Mouse (Mus musculus) heart, adult 8-10 months (tissue): ENCODE measurements around the gene A630076J17Rik. TPM values are rescaled to one million over a fixed set of nuclear protein-coding genes. Genes with fewer than 3 reads are reported as not detected.
A peak's percentile ranks its signal among the peaks of the same experiment; 100 is the strongest.

ENCODE experiments used
- DNase-seq: peaks from one replicate; pipeline ENCODE4 v3.0.0; 2022; ENCODE audit warnings: low spot score
- total RNA-seq, 4 experiments: library from RNA; stranded (reverse); gene quantifications; 2 replicates each; pipeline ENCODE4 v1.2.4; 2022

The A630076J17Rik gene
- total RNA-seq, 4 experiments from 2014 or later: not detected

DNA sequence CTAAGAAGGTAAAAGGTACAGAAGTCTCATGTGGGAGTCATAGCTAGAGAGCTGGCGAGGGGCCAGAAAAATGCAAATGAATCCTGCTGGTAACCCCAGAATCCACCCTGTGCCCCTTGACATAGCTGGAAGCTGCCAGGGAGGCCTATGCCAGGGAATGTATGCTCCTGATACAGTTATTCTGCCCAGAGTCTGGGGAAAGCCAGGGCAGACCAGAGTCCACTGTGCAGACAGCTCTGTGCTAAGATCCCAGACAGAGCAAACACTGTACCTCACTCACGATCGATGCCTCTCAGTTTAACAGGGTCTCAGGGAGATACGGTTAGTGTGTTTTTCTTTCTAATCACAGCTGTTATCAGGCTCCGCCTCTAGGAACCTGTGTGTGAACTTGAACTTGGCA, 592 bp upstream of the A630076J17Rik start:
- no peak for DNase-seq

DNA sequence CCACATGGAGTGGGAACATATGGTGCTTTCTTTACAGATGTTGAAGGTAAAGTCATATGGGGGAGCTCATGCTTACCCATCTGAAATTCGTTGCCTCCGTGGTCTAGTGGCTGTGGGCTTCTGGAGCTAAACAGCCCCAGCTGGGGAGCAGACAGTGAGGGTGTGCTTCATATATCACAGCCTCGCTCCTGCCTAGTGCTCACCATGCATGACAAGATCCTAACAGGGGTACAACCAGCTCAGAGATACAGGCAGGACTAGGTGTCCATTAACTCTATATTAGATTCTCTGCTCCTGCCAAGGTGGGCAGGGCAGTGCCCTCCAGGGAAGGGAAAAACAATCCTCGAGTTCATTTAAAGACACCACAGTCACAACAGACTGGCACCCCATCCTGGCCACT, 788 bp downstream of the A630076J17Rik start:
- no peak for DNase-seq

- peak; percentile 87 for DNase-seq
These were observed 3.0 kb downstream of the A630076J17Rik start for GRCm38 (mm10) chr3:107233351-107233813.

- DNase-seq: no peak
These were observed 3.5 kb downstream of the A630076J17Rik start for GRCm38 (mm10) chr3:107233945-107234344.

- DNase-seq: no peak
These were observed 7.6 kb downstream of the A630076J17Rik start for GRCm38 (mm10) chr3:107238051-107238450.

DNA sequence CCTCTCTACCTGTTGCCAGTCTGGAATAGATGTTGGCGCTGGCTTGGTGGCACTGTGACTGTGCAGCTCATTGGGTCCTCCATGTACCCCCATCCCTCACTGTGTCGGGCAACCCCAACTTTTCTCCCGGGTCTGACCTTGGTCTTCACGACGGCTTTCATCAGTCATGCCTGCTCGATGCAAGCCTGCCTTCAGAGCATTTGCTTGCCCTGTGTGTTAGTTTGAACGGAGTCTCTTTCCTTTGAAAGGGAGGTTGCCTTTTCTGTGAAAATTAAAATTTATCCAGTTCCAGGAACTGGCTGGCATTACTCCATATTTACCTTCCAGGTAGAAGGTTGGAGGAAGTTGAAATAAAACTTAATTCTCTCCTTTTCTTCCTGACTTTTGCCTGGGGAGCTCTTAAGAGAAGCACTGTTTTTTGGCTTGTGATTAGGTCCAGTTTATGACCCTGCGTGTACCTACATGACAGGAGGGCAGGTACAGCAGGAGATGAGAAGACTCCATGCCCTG, 8.1 kb downstream of the A630076J17Rik start:
- no peak for DNase-seq

DNA sequence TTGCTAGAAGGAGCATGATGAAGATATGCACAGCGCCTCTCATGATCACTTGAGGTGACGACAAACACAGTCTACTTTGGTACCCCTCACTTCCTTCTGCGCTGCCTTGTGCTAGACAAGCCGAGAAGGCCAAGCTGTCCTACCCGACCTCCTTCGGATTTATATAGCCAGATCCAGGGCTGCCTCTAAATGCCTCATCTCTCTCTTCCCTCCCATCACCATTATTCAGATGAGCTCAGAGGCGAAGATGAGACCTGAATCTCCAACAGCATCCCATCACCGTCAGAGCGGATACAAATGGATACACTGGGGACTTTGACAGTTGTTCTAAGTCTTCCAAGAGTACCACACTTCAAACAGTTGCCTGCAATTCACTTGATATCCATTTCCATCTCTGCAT, 9.2 kb downstream of the A630076J17Rik start, which contains the start of gene Prok1:
Gene Prok1, minus strand, starts transcription at position 101 of the 400 bp plus-strand sequence.
- no peak for DNase-seq

DNA sequence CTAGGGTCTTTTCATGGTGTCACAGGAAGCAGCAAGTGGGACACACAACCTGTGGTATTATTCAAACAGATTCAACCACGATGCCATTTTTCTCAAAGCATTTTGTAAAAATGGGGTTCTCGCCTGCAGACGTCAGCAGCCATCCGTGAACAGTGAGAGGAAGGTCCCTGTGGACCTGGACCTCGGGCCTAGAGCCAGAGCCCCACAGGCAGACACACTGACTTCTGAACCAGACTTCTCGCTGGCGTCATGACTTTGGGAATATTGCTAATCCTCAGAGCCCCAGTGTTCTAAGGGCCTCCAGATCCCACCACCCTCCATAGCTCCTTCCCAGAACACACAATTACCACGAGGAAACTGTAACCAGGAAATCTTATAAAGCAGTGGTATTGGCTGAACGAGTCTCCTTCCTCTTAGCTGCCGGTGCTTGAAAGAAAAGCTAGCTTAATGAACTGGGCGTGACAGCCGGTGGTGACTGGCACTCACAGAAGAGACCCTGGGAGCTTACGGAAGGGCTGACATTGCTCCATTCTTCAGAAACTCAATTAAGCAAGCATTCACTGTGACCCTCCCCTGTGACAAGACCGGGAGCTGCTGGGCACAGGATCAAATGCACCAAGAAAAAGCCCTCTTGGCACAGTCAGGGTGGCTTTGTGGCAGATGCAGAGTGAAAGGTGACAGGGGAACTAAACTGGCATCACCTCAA, 11.1 kb downstream of the A630076J17Rik start:
- DNase-seq: no peak

DNA sequence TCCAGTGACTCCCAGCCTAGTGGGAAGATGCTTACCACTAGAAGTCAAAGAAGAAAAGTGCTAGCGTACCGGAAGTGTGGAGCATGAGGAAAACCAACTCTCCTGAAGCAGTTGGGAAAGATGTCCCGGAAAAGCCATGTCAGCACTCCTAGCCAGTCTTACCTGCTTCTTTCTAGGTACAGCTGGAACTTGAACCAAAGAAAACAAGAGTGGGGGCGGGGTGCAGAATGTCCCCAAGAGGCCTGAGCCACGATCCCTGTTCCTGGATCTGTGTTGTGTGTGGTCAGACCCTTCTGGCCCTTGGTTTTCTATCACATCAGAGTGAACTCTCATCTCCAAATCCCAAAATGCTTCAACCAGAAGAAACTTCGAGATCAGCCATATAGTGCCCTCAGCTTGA, 16.5 kb downstream of the A630076J17Rik start:
- DNase-seq: no peak

- DNase-seq: no peak
These were observed 18.6 kb downstream of the A630076J17Rik start for GRCm38 (mm10) chr3:107249042-107249441.

- no peak for DNase-seq
These were observed 19.9 kb downstream of the A630076J17Rik start for GRCm38 (mm10) chr3:107250320-107250719.

DNA sequence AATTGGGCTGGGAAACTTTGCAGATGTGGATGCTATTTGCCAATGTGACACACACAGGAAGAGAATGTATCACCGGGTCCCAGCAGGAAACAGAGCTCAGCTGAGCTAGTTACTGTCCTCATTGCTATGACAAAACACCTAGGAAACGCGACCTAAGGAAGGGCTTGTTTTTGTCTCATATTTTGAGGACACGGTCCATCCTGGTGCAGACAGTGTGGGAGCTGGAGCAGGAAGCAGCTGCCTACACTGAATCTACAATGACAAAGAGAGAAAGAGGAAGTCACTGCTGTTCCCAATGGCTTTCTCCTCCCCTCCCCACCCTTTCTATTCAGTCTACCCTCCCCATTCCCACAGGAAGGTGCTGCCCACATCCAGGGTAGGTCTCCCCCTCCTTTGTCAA, 21.6 kb downstream of the A630076J17Rik start:
- DNase-seq: peak; percentile 70

DNA sequence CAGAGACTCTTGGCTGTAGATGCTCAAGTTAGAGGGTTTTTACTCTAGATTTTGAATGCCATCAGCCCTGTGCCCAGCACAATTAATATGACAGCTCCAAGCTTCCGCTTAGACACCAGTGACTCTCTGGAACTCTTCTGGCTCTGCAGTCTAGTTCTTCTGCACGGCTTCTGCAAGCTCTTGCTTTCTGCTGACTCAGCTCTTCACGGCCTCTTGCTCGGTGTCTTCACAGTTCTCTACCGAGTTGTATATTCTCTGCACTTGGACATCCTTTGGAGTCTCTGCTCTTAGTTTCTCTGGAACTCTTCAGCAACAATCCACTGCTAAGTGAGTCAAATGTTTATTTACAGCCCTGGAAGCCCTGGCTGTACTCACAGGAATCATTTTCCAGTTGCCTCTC, 23.5 kb downstream of the A630076J17Rik start:
- no peak for DNase-seq

DNA sequence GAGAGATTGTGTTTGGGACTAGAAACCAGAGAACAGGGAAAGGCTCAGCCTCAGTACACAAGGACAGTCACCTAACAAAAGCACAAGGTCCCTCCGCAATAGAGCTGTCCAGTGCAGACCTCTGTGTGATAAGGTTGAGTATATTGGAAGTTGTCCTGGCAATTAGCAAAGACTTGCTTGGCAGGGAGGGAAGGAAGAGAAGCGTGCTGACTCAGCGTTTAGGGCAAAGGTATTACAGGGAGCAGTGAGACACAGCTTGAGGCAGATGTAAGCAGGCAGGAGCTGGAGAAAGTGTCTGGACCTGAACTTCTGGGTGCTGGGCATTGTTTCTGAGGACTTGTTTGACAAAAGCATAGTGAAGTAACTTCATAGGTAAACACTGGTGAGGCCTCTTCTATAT, 25.6 kb downstream of the A630076J17Rik start:
- no peak for DNase-seq

DNA sequence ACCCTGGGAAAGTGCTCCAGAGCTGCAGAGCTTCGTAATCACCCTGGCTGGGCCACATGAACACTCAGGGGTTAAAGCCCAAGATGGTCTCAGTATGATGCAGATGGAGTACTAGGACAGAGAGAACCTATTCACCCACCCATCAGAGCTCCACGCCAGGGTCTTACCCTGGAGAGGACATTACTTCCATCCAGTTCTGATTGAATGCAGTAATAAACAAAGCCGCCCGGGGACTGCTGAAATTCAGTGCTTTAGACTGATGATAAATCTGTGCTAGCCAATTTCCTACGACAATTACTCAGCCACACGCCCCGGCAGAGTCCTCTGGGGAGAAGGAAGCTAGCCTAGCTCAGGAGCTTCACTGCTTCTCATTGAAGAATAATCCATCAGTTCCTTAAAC, 26.3 kb downstream of the A630076J17Rik start:
- DNase-seq: no peak

DNA sequence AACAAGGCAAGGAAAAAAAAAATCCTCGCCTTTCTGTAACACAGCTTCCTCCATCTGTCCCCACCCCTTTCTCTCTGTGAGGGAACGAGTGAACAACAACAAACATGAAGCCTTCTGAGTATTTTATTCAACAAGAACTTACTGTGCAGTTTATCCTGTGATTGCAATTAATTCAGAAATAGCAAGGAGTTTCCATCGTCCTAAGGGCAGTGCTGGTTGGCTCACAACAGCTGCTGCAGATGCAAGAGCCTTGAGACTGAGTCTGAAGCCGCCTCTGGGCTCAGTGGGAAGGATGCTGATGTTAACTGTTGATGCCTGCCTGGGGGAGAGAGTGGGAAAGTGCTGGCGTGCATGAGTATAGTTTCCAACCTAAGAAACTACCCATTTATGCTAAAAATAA, 27.5 kb downstream of the A630076J17Rik start:
- no peak for DNase-seq

DNA sequence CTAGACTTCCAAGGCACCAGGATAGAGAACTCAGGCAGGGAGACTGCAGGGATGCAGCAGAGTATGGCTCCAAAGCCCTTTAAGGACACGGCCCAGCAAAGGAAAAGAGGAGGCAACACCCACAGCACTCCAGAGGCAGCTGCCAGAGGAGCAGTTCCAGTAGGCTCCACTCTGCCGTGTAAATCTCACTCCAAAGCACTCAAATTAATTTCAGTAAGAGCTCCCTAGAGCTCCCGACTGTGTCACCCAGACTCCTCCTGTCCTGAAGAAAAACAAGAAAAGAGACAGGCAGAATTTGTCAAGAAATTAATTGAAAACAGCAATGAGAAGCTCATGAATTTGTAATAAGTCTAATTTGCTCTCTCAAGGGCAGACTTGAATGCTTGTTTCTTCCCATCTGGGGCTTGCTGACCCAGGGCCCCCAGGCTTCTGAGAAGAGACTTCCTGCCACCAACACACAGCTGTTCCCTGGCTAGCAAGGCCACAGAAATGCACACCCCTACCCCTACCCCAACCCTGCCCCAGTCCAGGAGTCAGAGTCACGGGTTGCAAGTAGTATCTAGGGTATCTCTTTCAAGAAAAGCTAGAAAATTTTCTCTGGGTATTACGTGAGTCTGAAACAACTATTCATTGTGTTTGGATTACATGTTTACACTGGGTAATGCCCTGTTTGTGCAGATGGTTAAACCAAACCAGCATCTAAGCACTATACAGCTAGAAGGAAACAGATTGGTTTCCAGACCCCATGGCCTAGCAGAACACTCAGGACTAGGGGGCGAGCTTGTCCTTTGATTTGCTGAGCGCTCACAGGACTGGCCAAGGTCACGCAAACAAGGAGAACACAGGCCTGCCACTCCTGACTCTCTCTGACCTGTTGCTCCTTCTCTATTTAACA, 30.8 kb downstream of the A630076J17Rik start:
- DNase-seq: peak; percentile 35

DNA sequence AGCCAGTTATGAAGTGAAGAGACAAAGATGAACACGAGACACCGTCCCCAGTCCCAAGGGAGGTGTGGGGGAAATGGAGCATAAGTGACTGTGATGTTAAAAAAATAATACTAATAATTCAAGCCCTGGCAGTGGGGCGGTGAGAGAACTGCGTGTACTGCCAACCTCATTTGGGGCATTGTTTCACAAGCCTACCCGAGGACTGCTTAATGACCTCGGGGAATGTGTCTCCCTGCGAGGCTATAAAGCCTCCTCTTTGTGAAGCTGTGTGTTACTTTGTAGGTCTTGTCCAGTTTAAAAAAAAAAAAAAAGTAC, 31.4 kb downstream of the A630076J17Rik start:
- DNase-seq: no peak

- no peak for DNase-seq
These were observed 36.5 kb downstream of the A630076J17Rik start for GRCm38 (mm10) chr3:107266814-107267345.

GRCm38 (mm10) chr3:107272433-107272832, 42.0 kb downstream of the A630076J17Rik start:
- DNase-seq: no peak

DNA sequence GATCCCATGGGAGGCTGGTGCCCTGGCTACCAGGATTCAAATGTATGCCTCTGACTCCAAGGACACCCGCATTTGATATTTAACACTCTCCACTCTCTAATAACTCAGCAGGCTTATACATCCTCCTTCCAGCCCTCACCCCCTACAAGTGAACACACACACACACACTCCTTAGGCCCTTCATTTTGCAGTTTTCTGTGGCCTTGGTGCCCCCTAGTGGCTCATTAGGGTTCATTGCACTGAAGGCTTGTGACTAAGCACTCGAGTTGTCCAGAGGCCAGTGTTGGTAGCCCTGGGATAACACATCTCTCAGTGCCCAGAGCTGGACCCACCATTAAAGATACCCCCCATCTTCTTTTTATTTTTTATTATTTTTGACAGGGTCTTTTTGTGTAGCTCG, 43.4 kb downstream of the A630076J17Rik start:
- peak; percentile 64 for DNase-seq

DNA sequence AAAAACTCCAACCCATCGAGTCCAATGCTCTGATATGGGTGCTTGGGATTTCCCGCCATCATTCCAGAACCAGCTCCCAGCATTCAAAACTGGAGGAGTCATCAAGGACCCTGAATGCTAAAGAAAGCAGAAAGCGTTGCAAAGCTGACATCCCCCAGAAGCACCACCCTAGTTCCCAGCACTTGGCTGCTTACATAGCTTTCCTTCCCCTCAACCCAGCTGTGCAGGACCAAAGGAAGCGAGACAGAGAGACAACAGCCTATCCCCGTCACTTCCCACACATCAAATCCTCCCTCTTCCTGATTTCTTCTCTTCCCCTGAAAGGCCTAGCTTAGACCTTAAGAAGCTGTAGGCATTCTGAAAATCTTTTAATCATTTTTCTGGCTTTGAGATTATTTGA, 44.9 kb downstream of the A630076J17Rik start:
- DNase-seq: peak; percentile 37
